Mouse (Mus musculus) forelimb bud, embryonic 11.5 days (tissue): ENCODE measurements around the gene Olfr196.
"Not testable (repeated sequence)": the region's sequence is repeated elsewhere in the genome, so short reads cannot be mapped to it uniquely, and the experiment has no call there.

Source experiments
- DNase-seq: peaks from one replicate; pipeline ENCODE4 v3.0.0-alpha.2; 2012; ENCODE audit warnings: low read depth, low spot score

The Olfr196 gene

GRCm38 (mm10) chr16:59170354-59170753 lies at the start of gene Olfr196:
Gene Olfr196 (minus strand): TSS chr16:59170454.
- no peak for DNase-seq

DNA sequence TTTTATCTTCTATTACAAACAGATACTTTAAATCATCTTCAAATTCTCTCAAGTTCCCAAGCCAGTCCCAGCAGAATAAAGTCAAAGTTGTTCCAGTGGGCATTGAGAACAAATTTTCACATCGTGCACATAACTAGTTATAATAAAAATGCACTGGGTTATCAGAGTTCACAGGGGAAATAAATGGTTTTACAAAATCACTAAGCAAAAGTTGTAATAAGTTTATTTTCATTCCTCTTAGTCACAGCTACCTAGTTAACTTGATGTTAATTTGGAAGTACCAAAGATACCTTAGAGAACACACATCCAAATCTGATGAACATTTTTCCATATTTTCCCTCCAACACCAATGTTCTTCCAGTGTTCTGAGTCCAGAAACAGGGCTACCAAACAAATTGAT lies 49.4 kb upstream of the Olfr196 start, which contains the start of gene Olfr199:
TSS of gene Olfr199 (minus strand) at position 101 of the 400 bp plus-strand sequence.
- DNase-seq: not testable (repeated sequence)

- not testable (repeated sequence) for DNase-seq
Observed at GRCm38 (mm10) chr16:59217861-59218260, 47.6 kb upstream of the Olfr196 start.

GRCm38 (mm10) chr16:59203433-59203832 lies 33.2 kb upstream of the Olfr196 start, which contains the start of gene Olfr198:
Gene Olfr198 (minus strand): TSS chr16:59203533.
- DNase-seq: not testable (repeated sequence)

- no peak for DNase-seq
Observed at GRCm38 (mm10) chr16:59151996-59152395, 18.3 kb downstream of the Olfr196 start.

DNA sequence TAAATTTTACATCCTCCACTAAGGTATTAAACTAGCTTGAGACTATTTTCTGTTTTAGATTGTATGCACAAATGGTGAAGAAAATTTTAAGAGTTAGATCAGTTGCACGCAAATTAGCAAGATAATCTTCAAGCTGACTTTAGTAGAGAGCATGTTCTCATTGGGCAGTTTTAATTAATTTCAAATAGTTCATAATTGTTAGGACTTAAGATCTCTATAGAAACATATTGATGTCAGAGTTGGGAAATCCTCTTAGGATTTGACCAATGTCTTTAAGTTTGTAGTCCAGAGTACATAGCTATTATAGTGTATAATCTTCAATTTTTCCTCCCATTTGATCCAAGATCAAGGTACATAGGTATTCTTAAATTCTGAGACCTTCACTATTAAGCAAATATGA lies 23.5 kb downstream of the Olfr196 start, which contains the start of gene Olfr195:
TSS of gene Olfr195 (plus strand) at position 301 of the 400 bp plus-strand sequence.
- no peak for DNase-seq

DNA sequence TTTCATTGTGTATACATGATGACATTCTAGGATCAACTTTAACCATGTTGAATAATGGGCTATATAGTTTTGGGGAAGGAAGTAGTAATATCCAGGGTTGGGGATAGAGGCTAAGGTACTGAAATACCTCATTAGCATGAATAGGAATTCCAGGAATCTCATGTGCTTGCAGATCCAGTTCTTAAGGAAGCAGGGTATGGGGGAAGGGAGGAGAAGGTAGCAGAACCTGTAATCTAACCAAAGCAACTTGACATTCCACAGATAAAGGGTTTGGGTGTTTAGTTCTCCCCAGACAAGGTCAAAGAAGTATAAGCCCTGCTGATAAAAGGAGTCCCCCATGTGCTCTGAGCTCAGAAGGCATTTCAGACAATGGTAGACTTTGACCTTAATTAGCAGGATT lies 29.1 kb downstream of the Olfr196 start:
- DNase-seq: peak; percentile 0

DNA sequence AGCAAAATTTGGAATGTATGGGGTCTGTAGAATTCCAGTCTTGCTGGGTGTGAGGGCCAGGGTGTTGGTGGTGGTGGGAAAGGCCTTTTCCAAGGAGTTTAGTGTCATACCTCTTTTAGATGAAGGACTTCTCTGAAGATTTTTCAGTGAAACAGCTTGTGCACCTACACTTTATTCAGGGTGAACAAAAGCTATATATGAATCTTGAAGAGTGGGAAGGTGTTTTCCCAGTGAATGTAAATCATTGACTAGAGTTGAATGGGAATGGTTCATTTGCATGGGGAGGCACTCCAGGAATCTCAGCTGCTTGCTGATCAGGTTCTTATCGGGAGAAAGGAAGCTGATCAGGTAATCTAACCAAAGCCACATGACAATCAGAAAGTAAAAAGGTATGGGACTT lies 39.5 kb downstream of the Olfr196 start:
- no peak for DNase-seq

DNA sequence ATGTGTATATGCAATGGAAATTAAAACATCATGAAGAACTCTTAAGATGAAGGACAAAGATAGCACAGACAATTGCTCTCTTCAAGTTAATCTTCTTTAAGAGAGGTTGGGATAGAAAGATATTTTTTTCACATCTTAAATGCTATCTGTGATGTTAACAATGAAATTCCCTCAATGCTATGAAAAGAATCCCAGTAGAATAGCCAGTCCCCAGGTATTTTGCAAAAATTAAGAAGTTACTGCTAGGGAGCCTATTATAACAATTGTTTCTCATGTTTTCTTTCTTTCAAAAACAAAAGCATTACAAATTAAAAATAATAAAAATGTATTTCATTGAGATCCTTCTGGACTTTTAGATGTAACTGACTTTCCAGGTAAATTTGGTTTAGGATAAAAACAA lies 49.3 kb downstream of the Olfr196 start, which contains the start of gene Olfr194:
TSS of gene Olfr194 (minus strand) at position 101 of the 400 bp plus-strand sequence.
- no peak for DNase-seq
